Mouse (Mus musculus) urinary bladder, adult 2 months (tissue): ENCODE data around the gene Cdk9. TPM values are rescaled to one million over a fixed set of nuclear protein-coding genes. Genes with fewer than 3 reads are reported as not detected.

Experiments used
- DNase-seq: peaks from one replicate; pipeline ENCODE4 v3.0.0; 2022; ENCODE audit warnings: low spot score
- polyA plus RNA-seq: library from polyadenylated mRNA; depleted of rRNA; stranded (reverse); fragments of >200 nt; gene quantifications from 2 replicates; pipeline ENCODE4 v1.2.3, GENCODE M21; 2012; rRNA removed

Cdk9 gene
- polyA plus RNA-seq, result 112 and 151 TPM in 2 replicates

GRCm38 (mm10) chr2:32712934-32713817, at the start of gene Cdk9:
Gene Cdk9 (minus strand): TSS chr2:32713076.
- DNase-seq, result peak; percentile 97

GRCm38 (mm10) chr2:32761859-32762258, 49.0 kb upstream of the Cdk9 start:
- DNase-seq, result no peak

GRCm38 (mm10) chr2:32761361-32761760, 48.5 kb upstream of the Cdk9 start:
- DNase-seq, result no peak

GRCm38 (mm10) chr2:32759001-32759400, 46.1 kb upstream of the Cdk9 start:
- DNase-seq, result no peak

GRCm38 (mm10) chr2:32758503-32758902, 45.6 kb upstream of the Cdk9 start:
- no peak for DNase-seq

GRCm38 (mm10) chr2:32757056-32757845, 44.4 kb upstream of the Cdk9 start, which contains the start of gene Tor2a:
Gene Tor2a (plus strand): TSS chr2:32757234.
- DNase-seq, result peak; percentile 85

- DNase-seq, result no peak
These were observed 43.8 kb upstream of the Cdk9 start for GRCm38 (mm10) chr2:32756674-32757055.

GRCm38 (mm10) chr2:32752181-32752580, 39.3 kb upstream of the Cdk9 start:
- no peak for DNase-seq

- DNase-seq, result no peak
These were observed 38.8 kb upstream of the Cdk9 start for GRCm38 (mm10) chr2:32751665-32752033.

GRCm38 (mm10) chr2:32750887-32751664, 38.2 kb upstream of the Cdk9 start:
- peak; percentile 48 for DNase-seq

GRCm38 (mm10) chr2:32750199-32750598, 37.3 kb upstream of the Cdk9 start:
- DNase-seq, result no peak

GRCm38 (mm10) chr2:32749082-32749481, 36.2 kb upstream of the Cdk9 start:
- DNase-seq, result no peak

- no peak for DNase-seq
These were observed 31.6 kb upstream of the Cdk9 start for GRCm38 (mm10) chr2:32744272-32744982.

- no peak for DNase-seq
These were observed 29.3 kb upstream of the Cdk9 start for GRCm38 (mm10) chr2:32742173-32742531.

GRCm38 (mm10) chr2:32741273-32742172, 28.6 kb upstream of the Cdk9 start:
- no peak for DNase-seq

- no peak for DNase-seq
These were observed 28.0 kb upstream of the Cdk9 start, which contains the start of gene 6330409D20Rik for GRCm38 (mm10) chr2:32740916-32741272. Gene 6330409D20Rik (minus strand): TSS chr2:32741016.

GRCm38 (mm10) chr2:32739311-32739710, 26.4 kb upstream of the Cdk9 start:
- DNase-seq, result no peak

GRCm38 (mm10) chr2:32737008-32737407, 24.1 kb upstream of the Cdk9 start:
- DNase-seq, result no peak

- DNase-seq, result no peak
These were observed 23.5 kb upstream of the Cdk9 start for GRCm38 (mm10) chr2:32736306-32736829.

- DNase-seq, result no peak
These were observed 22.1 kb upstream of the Cdk9 start for GRCm38 (mm10) chr2:32734933-32735332.
